In the genomic region with DNA sequence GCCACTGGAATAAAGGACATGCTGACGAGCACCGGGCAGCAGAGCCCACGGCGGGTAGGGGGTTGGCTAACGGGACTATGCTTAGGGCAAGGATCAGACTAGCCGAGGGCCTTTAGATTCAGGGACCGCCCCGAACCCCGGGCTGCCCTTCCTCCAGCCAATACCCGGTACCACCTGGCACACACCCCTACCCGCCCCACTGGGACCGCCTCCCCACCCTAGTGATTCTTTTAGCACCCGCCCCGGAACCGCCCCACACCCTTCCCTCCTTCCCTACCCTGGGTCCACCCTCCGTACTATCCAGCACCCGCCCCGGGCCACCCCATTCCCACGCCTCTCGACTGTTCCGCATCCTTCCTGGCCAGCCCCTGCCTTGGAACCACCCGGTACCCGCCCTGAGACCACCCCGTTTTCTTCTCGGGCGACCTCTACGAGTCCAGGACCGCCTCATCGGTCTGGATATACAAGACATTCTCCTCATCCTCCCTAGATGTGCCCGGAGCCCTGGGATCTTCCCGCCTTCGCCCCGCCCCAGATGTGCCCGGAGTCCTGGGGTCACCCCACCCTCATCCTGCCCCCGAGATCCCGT, we compare ENCODE assay signal across 8 mouse cellular contexts. TPM values are rescaled to one million over a fixed set of nuclear protein-coding genes. Genes with fewer than 3 reads are reported as not detected.
DNase-seq lines count a peak whose midpoint lies in the region; ATAC-seq lines count a peak whose summit lies in the region.

No protein-coding gene starts in this region.

- H3K4me1 ChIP-seq in hindbrain, embryonic 11.5 days (replicated peaks; ENCODE audit: control insufficient read depth, insufficient read depth, low read length): no peaks in the 10 kb centered on the region
- H3K4me1 ChIP-seq in lung, embryonic 15.5 days: peaks cover 10% of the 10 kb centered on the region; the same call in 1 of the 2 replicates

- no peaks in the 10 kb centered on the region for H3K27me3 ChIP-seq in hindbrain, embryonic 11.5 days (ENCODE audit: control insufficient read depth, insufficient read depth, low read length)
- H3K27me3 ChIP-seq in lung, embryonic 15.5 days: no peaks in the 10 kb centered on the region

- no peaks in the 10 kb centered on the region for H3K36me3 ChIP-seq in hindbrain, embryonic 11.5 days (ENCODE audit: control insufficient read depth, insufficient read depth, low read length)
- H3K36me3 ChIP-seq in lung, embryonic 15.5 days: no peaks in the 10 kb centered on the region

- peak overlapping the region; percentile 94 for H3K4me2 ChIP-seq in hindbrain, embryonic 11.5 days (replicated peaks; ENCODE audit: low read depth, low read length)
- peak overlapping the region; percentile 93 for H3K4me2 ChIP-seq in lung, embryonic 15.5 days

- ATAC-seq in hindbrain, embryonic 11.5 days (ENCODE audit: low FRiP score): peak; percentile 87
- ATAC-seq in lung, embryonic 15.5 days (ENCODE audit: borderline replicate concordance, extremely low read depth, low FRiP score, low TSS enrichment): peak; percentile 92

- peak overlapping the region; percentile 47 for H3K4me3 ChIP-seq in hindbrain, embryonic 11.5 days (ENCODE audit: low read depth, low read length)
- H3K4me3 ChIP-seq in lung, embryonic 15.5 days: peak overlapping the region; percentile 64

- H3K9me3 ChIP-seq in hindbrain, embryonic 11.5 days (ENCODE audit: control insufficient read depth, low read length): no peaks in the 10 kb centered on the region
- no peaks in the 10 kb centered on the region for H3K9me3 ChIP-seq in lung, embryonic 15.5 days

- DNase-seq in MN1 (ENCODE audit: low spot score): peak; percentile 80
- DNase-seq in cerebellum, adult 9-10 months: peak; percentile 81
- DNase-seq in frontal cortex, postnatal 10 days (ENCODE audit: low spot score in 2 of 2): peak; percentile 59 to 65
- peak; percentile 51 for DNase-seq in hindbrain, embryonic 11.5 days (ENCODE audit: low spot score)
- DNase-seq in layer of hippocampus, adult 9-11 months: peak; percentile 90
- DNase-seq in ovary, adult 18-20 months (ENCODE audit: low spot score): peak; percentile 87
- peak; percentile 9 for DNase-seq in thymus, postnatal 0 days (ENCODE audit: low spot score)

- no peak overlapping the region for H3K27ac ChIP-seq in hindbrain, embryonic 11.5 days (ENCODE audit: low read depth, low read length)
- H3K27ac ChIP-seq in lung, embryonic 15.5 days: no peak overlapping the region

- 1% methylated on average over 36 of the region's 36 CpGs for WGBS in hindbrain, embryonic 11.5 days
- WGBS in lung, embryonic 15.5 days: under 1% methylated on average over 36 of the region's 36 CpGs

- peak overlapping the region; percentile 56 for H3K9ac ChIP-seq in hindbrain, embryonic 11.5 days (ENCODE audit: low read depth, low read length)
- H3K9ac ChIP-seq in lung, embryonic 15.5 days: peak overlapping the region; percentile 47

RNA-seq across cellular contexts. Expression of gene Fah, which starts 0.7 kb away (rescaled TPM):
- 3.5 and 4.0 TPM in 2 replicates for polyA plus RNA-seq in hindbrain, embryonic 11.5 days (2014; fragmentation: Nextera tagmentation; extraction: Ambion mirVana)
- 11.5 and 12.6 TPM in 2 replicates for polyA plus RNA-seq in lung, embryonic 15.5 days (2015; fragmentation: Nextera tagmentation; extraction: Ambion mirVana)
- polyA plus RNA-seq in thymus, postnatal 0 days (2015; fragmentation: Nextera tagmentation; extraction: Ambion mirVana): 4.3 and 5.6 TPM in 2 replicates

Comparison
In these comparisons a context has a peak if more than half of its experiments do, and no peak if none do; other contexts are left out.
1. DNase-seq: peak in every context shown above with its lines; median percentile 90 in layer of hippocampus, adult 9-11 months; 87 in ovary, adult 18-20 months; 81 in cerebellum, adult 9-10 months; 80 in MN1; 62 in frontal cortex, postnatal 10 days; 51 in hindbrain, embryonic 11.5 days; 9 in thymus, postnatal 0 days.